ENCODE assay signal across 8 mouse cellular contexts in genomic region chr13:95221882-95222568, GRCm38 (mm10). TPM values are rescaled to one million over a fixed set of nuclear protein-coding genes. Genes with fewer than 3 reads are reported as not detected.
DNase-seq lines count a peak whose midpoint lies in the region; ATAC-seq and TF ChIP-seq lines count a peak whose summit lies in the region.

No protein-coding gene starts in this region.

- H3K27ac ChIP-seq in gastrocnemius, adult 2 months: peak overlapping the region; percentile 62; the same call in 1 of the 2 replicates
- H3K27ac ChIP-seq in ES-E14 (ENCODE audit: insufficient read depth, low read depth, low read length, poor library complexity, severe bottlenecking): no peak overlapping the region
- H3K27ac ChIP-seq in forebrain, embryonic 14.5 days (ENCODE audit: low read depth, low read length): no peak overlapping the region
- no peak overlapping the region; the same call in 1 of the 2 replicates for H3K27ac ChIP-seq in neural tube, embryonic 14.5 days (ENCODE audit: low read depth, low read length)

- no peaks in the 10 kb centered on the region for H3K36me3 ChIP-seq in ES-E14 (ENCODE audit: control insufficient read depth, insufficient read depth, low read length, poor library complexity, severe bottlenecking)
- H3K36me3 ChIP-seq in forebrain, embryonic 14.5 days (ENCODE audit: control insufficient read depth, insufficient read depth, low read length): no peaks in the 10 kb centered on the region
- H3K36me3 ChIP-seq in neural tube, embryonic 14.5 days (ENCODE audit: control insufficient read depth, insufficient read depth, low read length): no peaks in the 10 kb centered on the region

- ATAC-seq in forebrain, embryonic 14.5 days: no peak
- ATAC-seq in neural tube, embryonic 14.5 days (ENCODE audit: low read depth): 0 out of 2 replicates have a peak, but pooled peaks have one; percentile 31

- in situ Hi-C loops in ES-E14 (cut with MboI; ENCODE audit: low sequenced_read_pairs in 2 of 2, unreplicated experiment in 2 of 2): no loop called here

- 0 out of 2 replicates have a peak, but pooled peaks cover 8% of the 10 kb centered on the region for H3K27me3 ChIP-seq in forebrain, embryonic 14.5 days (replicated peaks; ENCODE audit: control insufficient read depth, insufficient read depth, low read length)
- H3K27me3 ChIP-seq in neural tube, embryonic 14.5 days (ENCODE audit: control insufficient read depth, insufficient read depth, low read length): peaks cover 10% of the 10 kb centered on the region

- DNase-seq in gastrocnemius, adult 2 months: no peak
- no peak for DNase-seq in gastrocnemius, postnatal 25 days
- DNase-seq in ES-E14 (ENCODE audit: low read depth, low spot score): no peak
- DNase-seq in forebrain, embryonic 14.5 days (ENCODE audit: low spot score): peak; percentile 16
- peak; percentile 43 for DNase-seq in left cerebral cortex, postnatal 36 days (ENCODE audit: low spot score in 2 of 2)
- DNase-seq in thymus, postnatal 10 days (ENCODE audit: low spot score in 2 of 2): no peak
- no peak for DNase-seq in urinary bladder, postnatal 4 days (ENCODE audit: low spot score in 2 of 2)

- peaks cover 0 to 3% of the 10 kb centered on the region in 2 experiments; a peak in 1 of 4 replicates for H3K4me1 ChIP-seq in ES-E14 (ENCODE audit: control insufficient read depth in 2 of 2, insufficient read depth in 2 of 2, low read length in 2 of 2, poor library complexity in 1 of 2)
- no peaks in the 10 kb centered on the region for H3K4me1 ChIP-seq in forebrain, embryonic 14.5 days (ENCODE audit: control insufficient read depth, insufficient read depth, low read length)
- 0 out of 2 replicates have a peak, but pooled peaks cover 3% of the 10 kb centered on the region for H3K4me1 ChIP-seq in neural tube, embryonic 14.5 days (ENCODE audit: control insufficient read depth, insufficient read depth, low read length)

- peak overlapping the region; percentile 75 for H3K9ac ChIP-seq in ES-E14 (ENCODE audit: insufficient read depth, low read depth, low read length, poor library complexity, severe bottlenecking)
- peak overlapping the region; percentile 69 for H3K9ac ChIP-seq in forebrain, embryonic 14.5 days (ENCODE audit: low read length)
- H3K9ac ChIP-seq in neural tube, embryonic 14.5 days (replicated peaks; ENCODE audit: low read depth, low read length): peak overlapping the region; percentile 62

- WGBS in forebrain, embryonic 14.5 days: 2% methylated on average over 24 of the region's 24 CpGs
- WGBS in neural tube, embryonic 14.5 days: 2% methylated on average over 24 of the region's 24 CpGs

- H3K4me2 ChIP-seq in forebrain, embryonic 14.5 days (ENCODE audit: low read length): peak overlapping the region; percentile 97
- peak overlapping the region; percentile 94 for H3K4me2 ChIP-seq in neural tube, embryonic 14.5 days (ENCODE audit: low read depth, low read length)

- H3K9me3 ChIP-seq in ES-E14 (ENCODE audit: control insufficient read depth, insufficient read depth, low read depth, low read length): no peaks in the 10 kb centered on the region
- no peaks in the 10 kb centered on the region for H3K9me3 ChIP-seq in forebrain, embryonic 14.5 days (replicated peaks; ENCODE audit: control insufficient read depth, low read length)
- H3K9me3 ChIP-seq in neural tube, embryonic 14.5 days (ENCODE audit: control insufficient read depth, low read length): no peaks in the 10 kb centered on the region

- peak overlapping the region; percentile 74 for H3K4me3 ChIP-seq in gastrocnemius, adult 2 months
- peak overlapping the region; percentile 68 to 93 for H3K4me3 ChIP-seq in ES-E14 (ENCODE audit: insufficient read depth in 1 of 2, low read depth in 1 of 2, low read length in 2 of 2, poor library complexity in 1 of 2, severe bottlenecking in 1 of 2)
- H3K4me3 ChIP-seq in forebrain, embryonic 14.5 days (ENCODE audit: low read depth, low read length): peak overlapping the region; percentile 75
- peak overlapping the region; percentile 73 for H3K4me3 ChIP-seq in neural tube, embryonic 14.5 days (ENCODE audit: low read depth, low read length)

- TF ChIP-seq CTCF in gastrocnemius, adult 2 months (IDR thresholded peaks at IDR 0.05): no peak

- intact Hi-C loops in gastrocnemius, adult 2 months (cut with DNase I): no loop called here
- intact Hi-C loops in left cerebral cortex, postnatal 36 days (cut with DNase I): loop anchor here (5.0 kb wide), 4 partner anchors 65 to 205 kb away; no protein-coding TSS in a partner anchor

TF ChIP-seq in ES-E14, 5 proteins besides CTCF, POLR2A, EP300 and RAD21:
- TF ChIP-seq ZNF384 (IDR thresholded peaks at IDR 0.05; ENCODE audit: low read depth, low read length) (peak; percentile 94), MAFK (IDR thresholded peaks at IDR 0.05; ENCODE audit: insufficient read depth, low read depth, low read length) (no peak), CHD2 (IDR thresholded peaks at IDR 0.05; ENCODE audit: low read depth, low read length) (no peak)

RNA-seq across cellular contexts. Expression of gene Pde8b, which starts 28.1 kb away (rescaled TPM):
- 1 to 10 TPM; 2.0 to 3.3 TPM for total RNA-seq in gastrocnemius, adult 2 months (2021)
- 1 to 10 TPM; 2.5 TPM for total RNA-seq in gastrocnemius, postnatal 25 days (2021)
- total RNA-seq in ES-E14 (2012; rRNA removed): 0.32 and 0.40 TPM in 2 replicates
- 3.6 and 5.2 TPM in 2 replicates for polyA plus RNA-seq in forebrain, embryonic 14.5 days (2014; fragmentation: Nextera tagmentation; extraction: Ambion mirVana)
- total RNA-seq in left cerebral cortex, postnatal 36 days (2021): 100 to 1,000 TPM; 138 to 151 TPM
- 9.9 and 11.2 TPM in 2 replicates for polyA plus RNA-seq in neural tube, embryonic 14.5 days (2014; fragmentation: Nextera tagmentation; extraction: Ambion mirVana)

Comparison
In these comparisons a context has a peak if more than half of its experiments do, and no peak if none do; other contexts are left out.
1. DNase-seq: peak in forebrain, embryonic 14.5 days (single experiment) and left cerebral cortex, postnatal 36 days (2 of 2); none in gastrocnemius, adult 2 months (single experiment), gastrocnemius, postnatal 25 days (single experiment), ES-E14 (single experiment), thymus, postnatal 10 days (0 of 2) and urinary bladder, postnatal 4 days (0 of 2).
2. RNA of gene Pde8b, which starts 28.1 kb away (total RNA-seq): 138 to 151 TPM in left cerebral cortex, postnatal 36 days; 2.0 to 3.3 TPM in gastrocnemius, adult 2 months, 2.5 TPM in gastrocnemius, postnatal 25 days and 0.32 to 0.40 TPM in ES-E14; every median in the first group is over 10 times any median in the second.
3. Peak in every context shown above with its lines, with median percentiles within 50 percentile points of each other: H3K4me3 ChIP-seq and H3K9ac ChIP-seq.